Mouse (Mus musculus) left cerebral cortex, adult 2 months (tissue): ENCODE measurements around the gene Pbx2. TPM values are rescaled to one million over a fixed set of nuclear protein-coding genes. Genes with fewer than 3 reads are reported as not detected.
"Not testable (repeated sequence)": the region's sequence is repeated elsewhere in the genome, so short reads cannot be mapped to it uniquely, and the experiment has no call there.

Source experiments
- DNase-seq, 2 experiments: peaks; one replicate each; pipeline ENCODE4 v3.0.0; 2021 to 2022; ENCODE audit warnings: low spot score in 2 of 2, mixed read lengths in 1 of 2; ENCODE audit errors: extremely low spot score in 1 of 2
- H3K27ac ChIP-seq: fragments of 200-600 bp; 2 replicates; pipeline ENCODE4 v1.8.1; 2022
- H3K4me3 ChIP-seq: fragments of 200-600 bp; 2 replicates; pipeline ENCODE4 v1.8.1; 2022
- CTCF ChIP-seq: fragments of 200-600 bp; IDR thresholded peaks from 2 replicates; pipeline ENCODE4 v1.8.1; 2022; ENCODE audit warnings: antibody characterized with exemption, mild to moderate bottlenecking, moderate library complexity
- intact Hi-C: fragments of 180-260 bp; cut with DNase I; formaldehyde crosslinking; loops from one replicate; pipeline ENCODE4 v1.15.1; 2025
- long read RNA-seq, 2 experiments: library from polyadenylated mRNA; stranded (forward); transcript quantifications; one replicate each; pipeline ENCODE4 v2.0.0; 2021; ENCODE audit warnings: borderline mapping rate in 2 of 2
- total RNA-seq, 2 experiments: library from RNA; stranded (reverse); gene quantifications; 2 replicates each; pipeline ENCODE4 v1.2.3; 2021

Pbx2 gene
- total RNA-seq, result 10 to 100 TPM; 49.6 to 68.5 TPM
- long read RNA-seq, experiment 1, transcript Pbx2-201 (9 exons, 3,068 nt), result major isoform, 9 of 12 reads
- long read RNA-seq, experiment 1, partial matches to known transcripts, result 0 of 12 reads
- long read RNA-seq, experiment 1, other reads (novel, unspliced or antisense), result 1 of 12 reads
- long read RNA-seq, experiment 2, transcript Pbx2-201 (9 exons, 3,068 nt), result major isoform, 10 of 15 reads
- long read RNA-seq, experiment 2, partial matches to known transcripts, result 1 of 15 reads
- long read RNA-seq, experiment 2, other reads (novel, unspliced or antisense), result 4 of 15 reads

DNA sequence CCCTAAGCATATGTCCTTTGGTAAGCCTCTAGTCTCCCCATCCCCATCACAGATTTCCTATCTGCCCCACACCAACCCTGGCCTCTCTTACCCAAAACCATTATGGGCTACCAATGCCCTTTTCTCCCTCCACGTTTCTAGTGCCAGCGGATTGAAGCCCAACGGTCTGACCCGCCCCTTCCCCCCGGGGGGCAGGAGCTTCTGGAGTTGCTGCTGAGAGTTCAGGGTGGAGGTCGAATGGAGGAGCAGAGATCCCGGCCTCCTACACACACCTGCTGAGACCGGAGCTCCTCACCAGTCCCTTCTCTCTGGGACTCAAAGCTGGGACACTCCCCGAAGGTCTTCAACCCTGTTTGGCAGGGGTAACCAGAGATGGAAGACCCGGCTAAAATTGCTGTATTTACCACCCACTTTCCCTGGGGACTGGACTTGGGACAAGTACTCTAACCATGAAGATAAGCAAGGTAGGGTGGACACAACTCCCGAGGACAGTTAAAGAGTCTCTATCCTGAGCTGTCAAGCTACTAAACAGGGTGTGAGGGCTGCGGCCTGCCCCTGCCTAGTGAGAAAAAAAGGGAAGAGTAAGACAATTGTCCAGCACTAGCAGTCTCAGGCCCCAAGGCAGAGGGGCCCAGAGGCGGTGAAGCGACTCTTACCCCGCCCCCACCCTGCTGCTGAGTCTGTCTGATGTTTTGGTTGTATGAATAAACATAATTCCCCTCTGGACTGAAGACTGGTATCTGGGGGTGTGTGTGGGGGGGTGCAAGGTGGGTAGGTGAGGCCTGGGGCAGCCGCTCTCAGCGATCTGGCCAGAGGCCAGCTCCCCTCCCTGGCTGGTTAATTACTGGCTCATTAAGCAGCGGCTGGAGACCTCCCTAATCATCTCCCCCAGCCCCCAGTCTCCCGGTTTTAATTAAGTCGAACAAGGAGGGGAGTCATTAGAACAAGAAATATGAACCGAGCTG lies at the start of gene Pbx2:
TSS of gene Pbx2 (plus strand) at position 238 of the 965 bp plus-strand sequence.
- intact Hi-C loops, result loop anchor here (5.0 kb wide), 1 partner anchor 559 kb away; the partner anchor contains the start of genes Rxrb and Slc39a7
- Histone ChIP-seq H3K27ac (peak within 1 kb of the TSS; percentile 98), H3K4me3 (peak within 1 kb of the TSS; percentile 70)
- TF ChIP-seq CTCF, result no peak
- no peak for DNase-seq

DNA sequence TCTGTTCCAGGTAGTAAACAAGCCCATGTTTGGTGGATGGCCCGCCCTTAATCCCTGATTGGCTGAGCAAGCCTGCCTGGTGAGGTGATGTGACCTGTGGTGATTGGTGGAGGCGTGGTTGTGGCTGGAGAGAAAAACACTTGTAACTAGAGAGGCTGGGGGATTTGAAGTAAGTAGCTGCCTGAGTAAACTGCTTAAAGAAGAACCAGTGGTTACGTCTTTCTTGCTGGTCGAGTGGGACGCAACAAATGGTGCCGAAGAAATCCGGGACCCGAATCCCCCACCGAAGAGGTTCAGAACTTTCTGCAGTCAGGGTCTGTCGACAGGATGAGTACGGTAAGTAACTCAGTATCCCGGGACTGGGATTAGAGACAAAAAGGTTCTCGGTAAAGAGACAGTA lies 47.5 kb upstream of the Pbx2 start:
- H3K4me3 ChIP-seq, intact Hi-C loops, H3K27ac ChIP-seq, DNase-seq: not testable (repeated sequence)

DNA sequence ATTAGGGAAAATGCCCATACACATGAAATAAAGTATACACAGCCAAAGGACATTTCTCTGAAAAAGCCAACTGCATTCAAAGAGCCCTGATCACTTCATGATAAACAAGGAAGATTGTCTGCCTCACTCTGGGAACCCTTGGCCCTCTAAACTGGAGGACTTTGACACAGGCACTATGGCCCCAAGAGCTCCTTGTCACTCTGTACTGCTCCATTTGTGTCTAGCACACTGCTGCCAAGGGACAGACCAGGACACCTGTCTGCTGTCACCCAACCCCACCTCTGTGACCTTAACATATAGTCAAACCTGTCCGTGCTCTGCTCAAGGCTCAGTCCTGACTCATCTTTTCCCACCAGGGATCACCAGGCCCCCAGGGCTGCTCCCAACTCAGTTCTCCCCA lies 44.3 kb upstream of the Pbx2 start:
- Histone ChIP-seq H3K4me3 (no peak overlapping the region), H3K27ac (no peak overlapping the region)
- TF ChIP-seq CTCF, result no peak
- no peak for DNase-seq
- intact Hi-C loops, result no loop called here

DNA sequence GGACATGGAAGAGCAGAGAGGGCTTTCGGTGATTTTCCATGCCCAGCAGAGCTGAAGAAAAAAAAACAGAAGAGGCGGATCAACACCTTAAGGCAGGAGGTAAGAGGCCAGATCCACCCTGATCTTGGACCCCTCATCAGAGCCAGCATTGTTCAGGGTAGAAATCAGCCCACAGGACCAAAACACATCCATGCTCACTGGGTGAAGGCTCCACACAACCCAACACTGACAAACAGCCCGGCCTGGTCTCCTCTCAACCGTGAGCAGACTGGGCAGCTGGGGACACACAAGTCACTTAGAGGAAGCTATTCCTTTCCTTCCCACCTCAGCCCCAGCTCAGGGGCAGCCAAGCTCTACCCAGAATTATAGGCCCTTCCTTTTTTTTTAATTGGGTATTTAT lies 43.5 kb upstream of the Pbx2 start:
- TF ChIP-seq CTCF, result no peak
- intact Hi-C loops, result no loop called here

DNA sequence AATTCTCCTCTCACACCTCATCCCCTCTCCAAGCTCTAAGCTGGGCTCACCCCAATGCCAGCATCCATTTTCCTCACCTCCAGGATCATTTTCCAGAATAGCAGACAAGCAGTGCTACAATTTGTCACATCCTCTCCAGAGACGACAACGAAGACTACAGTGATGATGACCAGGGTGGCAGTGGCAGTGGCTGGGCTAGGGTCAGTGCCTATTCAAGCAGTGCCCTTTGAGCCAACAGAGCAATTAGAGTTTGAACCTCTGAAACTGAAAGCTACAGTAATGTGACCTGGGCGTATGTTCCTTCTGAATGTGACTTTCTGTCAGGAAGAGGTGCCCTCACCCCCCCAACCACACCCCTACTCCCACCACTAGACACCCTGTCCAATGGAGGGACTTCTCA lies 41.9 kb upstream of the Pbx2 start:
- no peak for DNase-seq
- no peak overlapping the region for H3K4me3 ChIP-seq
- TF ChIP-seq CTCF, result no peak
- intact Hi-C loops, result no loop called here
- no peak overlapping the region for H3K27ac ChIP-seq

More for the DNA sequence above, 43.5 kb upstream of the Pbx2 start:
- DNase-seq, result no peak
- H3K27ac ChIP-seq, result no peak overlapping the region
- H3K4me3 ChIP-seq, result no peak overlapping the region

DNA sequence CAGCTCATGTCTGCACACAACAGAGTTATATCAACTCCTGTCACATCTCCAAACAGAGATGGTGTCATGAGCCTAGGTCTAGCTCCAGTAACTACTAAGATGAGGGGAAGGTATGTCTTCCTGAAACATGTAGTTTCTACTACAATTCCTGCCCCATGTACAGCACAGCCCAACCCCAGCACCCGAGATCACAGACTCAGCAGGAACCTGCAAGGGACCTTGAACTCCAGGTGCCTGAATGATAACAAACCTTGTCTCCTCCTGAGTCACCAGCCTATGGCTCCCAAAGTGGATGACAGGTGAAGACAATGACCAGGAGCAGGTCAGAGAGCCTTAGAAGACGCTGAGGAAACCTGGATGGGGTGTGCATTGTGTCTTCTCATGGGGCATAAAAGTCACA lies 41.2 kb upstream of the Pbx2 start:
- Histone ChIP-seq H3K4me3 (no peak overlapping the region), H3K27ac (no peak overlapping the region)
- no peak for TF ChIP-seq CTCF
- DNase-seq, result no peak
- intact Hi-C loops, result no loop called here

DNA sequence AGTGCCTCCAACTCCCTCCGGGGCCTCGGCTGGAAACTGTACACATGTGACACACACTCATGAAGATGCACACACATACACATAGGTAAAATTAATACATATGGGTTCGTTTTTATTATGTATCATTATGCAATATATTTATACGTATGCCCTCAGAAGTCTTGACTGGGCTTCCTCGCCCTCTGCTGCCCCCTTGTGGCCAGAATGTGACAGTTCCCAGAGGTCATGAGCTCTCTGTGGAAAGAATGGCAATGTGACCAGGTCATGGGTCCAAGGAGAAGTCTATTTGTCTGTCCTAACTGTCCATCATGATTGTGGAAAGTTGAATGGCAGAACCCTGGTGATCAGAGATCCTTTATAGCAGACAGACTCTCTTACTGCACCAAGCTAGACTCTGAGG lies 35.6 kb upstream of the Pbx2 start:
- intact Hi-C loops, result loop anchor here (1.0 kb wide), 1 partner anchor 114 kb away; no protein-coding TSS in a partner anchor
- no peak overlapping the region for H3K4me3 ChIP-seq
- TF ChIP-seq CTCF, result peak; percentile 94
- no peak overlapping the region for H3K27ac ChIP-seq
- DNase-seq, result peak; percentile 64 to 74

DNA sequence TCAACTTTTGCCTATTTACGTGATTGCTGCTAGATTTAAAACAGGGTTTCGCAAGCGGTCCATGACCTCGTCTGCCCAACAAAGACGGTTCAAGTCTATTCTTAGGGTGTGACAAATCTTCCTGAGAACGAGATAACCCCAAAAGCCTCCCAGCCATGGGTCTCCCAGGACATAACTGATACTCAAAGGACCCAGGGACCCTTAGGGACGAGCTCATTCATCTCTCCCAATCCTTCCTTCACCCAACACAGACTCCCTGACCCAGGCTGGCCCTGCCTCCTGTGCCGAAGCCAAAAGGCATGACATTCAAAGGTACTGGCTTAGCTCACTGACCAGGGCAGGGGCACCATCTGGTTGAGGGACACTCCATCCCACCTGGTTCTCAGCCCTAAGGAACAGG lies 34.7 kb upstream of the Pbx2 start:
- intact Hi-C loops, result no loop called here
- no peak overlapping the region for H3K27ac ChIP-seq
- DNase-seq, result no peak
- H3K4me3 ChIP-seq, result no peak overlapping the region
- TF ChIP-seq CTCF, result no peak

DNA sequence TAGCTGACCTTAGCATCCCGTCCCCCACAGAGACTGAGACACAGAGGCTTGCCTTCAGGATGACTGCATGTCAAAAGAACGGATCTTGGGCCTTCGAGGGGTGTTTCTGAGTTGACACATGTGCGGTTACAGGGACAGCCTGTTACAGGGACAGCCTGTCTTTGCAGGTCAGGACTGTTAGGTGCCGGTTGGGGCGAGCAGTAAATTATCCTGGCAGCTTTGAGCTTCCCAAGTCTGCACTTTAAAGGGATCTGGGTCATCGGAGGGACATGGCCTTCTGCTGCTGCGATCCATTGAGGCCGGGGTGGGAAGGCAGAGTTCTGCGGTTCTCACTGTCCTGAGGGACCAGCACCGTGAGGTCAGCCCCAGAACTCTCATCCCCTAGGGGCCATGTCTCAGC lies 33.7 kb upstream of the Pbx2 start:
- intact Hi-C loops, result no loop called here

DNA sequence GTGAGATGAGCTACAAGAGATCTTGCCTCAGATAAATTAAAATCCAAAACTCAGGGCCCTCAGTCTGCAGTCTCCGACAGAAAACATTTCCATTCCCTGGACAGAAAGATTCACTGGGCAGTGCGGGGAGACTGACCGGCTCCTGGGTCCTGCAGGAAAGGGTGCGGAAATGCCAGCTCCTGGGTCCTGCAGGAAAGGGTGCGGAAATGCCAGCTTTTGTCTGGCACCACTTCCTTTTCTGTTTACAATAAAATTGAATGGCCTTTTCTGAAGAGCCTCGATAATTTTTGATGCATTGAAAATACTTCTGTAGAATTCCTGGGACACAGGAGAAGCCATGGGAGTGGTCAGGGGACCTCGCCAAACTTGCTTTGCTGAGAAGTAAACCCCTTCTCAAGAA lies 31.9 kb upstream of the Pbx2 start:
- intact Hi-C loops, result no loop called here
- Histone ChIP-seq H3K4me3 (no peak overlapping the region), H3K27ac (no peak overlapping the region)
- DNase-seq, result no peak
- TF ChIP-seq CTCF, result no peak

More for the DNA sequence above, 33.7 kb upstream of the Pbx2 start:
- TF ChIP-seq CTCF, result no peak
- DNase-seq, result no peak
- Histone ChIP-seq H3K4me3 (no peak overlapping the region), H3K27ac (no peak overlapping the region)

DNA sequence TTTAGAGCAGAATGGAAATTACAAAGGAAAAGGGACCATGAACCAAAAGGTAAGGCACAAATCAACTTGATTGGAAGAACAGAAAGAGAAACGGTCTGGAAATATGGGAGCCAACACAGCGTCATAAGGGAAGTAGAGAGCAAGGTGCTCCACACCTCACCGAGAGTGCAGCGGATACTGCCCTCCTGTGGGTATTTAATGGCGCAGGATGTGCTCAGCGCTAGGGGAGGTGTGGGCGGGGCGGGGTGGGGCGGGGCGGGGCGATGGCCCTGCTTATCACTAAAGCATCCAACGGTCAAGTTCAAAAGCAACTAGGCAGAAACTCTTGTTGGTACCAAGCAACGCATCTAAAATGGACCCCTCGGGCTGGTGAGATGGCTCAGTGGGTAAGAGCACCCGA lies 31.2 kb upstream of the Pbx2 start:
- Histone ChIP-seq H3K27ac (no peak overlapping the region), H3K4me3 (no peak overlapping the region)
- intact Hi-C loops, result loop anchor here (10.0 kb wide), 1 partner anchor 315 kb away; no protein-coding TSS in a partner anchor
- no peak for DNase-seq
- TF ChIP-seq CTCF, result no peak; the same call in 1 of the 2 replicates

DNA sequence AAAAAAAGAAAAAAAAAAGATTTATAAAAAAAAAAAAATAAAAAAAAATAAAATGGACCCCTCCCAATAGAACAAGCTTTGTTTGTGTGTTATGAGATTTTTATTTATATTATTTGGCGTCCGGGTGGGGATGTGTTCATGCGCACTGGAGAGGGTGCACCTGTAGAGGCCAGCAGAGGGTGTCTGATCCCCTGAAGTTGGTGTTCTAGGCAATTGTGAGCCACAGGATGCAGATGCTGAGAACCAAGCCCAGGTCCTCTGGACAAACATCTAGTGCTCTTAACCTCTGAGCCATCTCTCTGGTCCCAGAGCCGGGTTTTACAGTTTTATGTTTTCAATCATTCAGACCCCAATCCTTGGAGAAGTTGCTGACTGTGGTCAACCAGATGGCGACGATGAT lies 30.6 kb upstream of the Pbx2 start:
- TF ChIP-seq CTCF, result no peak
- intact Hi-C loops, result loop anchor here (10.0 kb wide), 1 partner anchor 316 kb away; no protein-coding TSS in a partner anchor
- Histone ChIP-seq H3K27ac (no peak overlapping the region), H3K4me3 (no peak overlapping the region)
- no peak for DNase-seq
